Mouse (Mus musculus) G1E (cell line): ENCODE data around the gene Gabrg3.

Experiments
- CTCF ChIP-seq: IDR thresholded peaks from 2 replicates; pipeline ENCODE4 v1.5.1; 2012; ENCODE audit warnings: low read depth, low read length, inconsistent platforms, mixed read lengths
- GATA1 ChIP-seq: IDR thresholded peaks from 2 replicates; pipeline ENCODE4 v1.6.1; 2012; ENCODE audit warnings: borderline replicate concordance, low read length, inconsistent platforms, mixed read lengths
- GATA2 ChIP-seq: IDR thresholded peaks from 2 replicates; pipeline ENCODE4 v1.6.1; 2012; ENCODE audit warnings: low read depth, low read length, inconsistent platforms, borderline replicate concordance
- POLR2AphosphoS5 ChIP-seq: IDR thresholded peaks from 2 replicates; pipeline ENCODE4 v1.6.1; 2012; ENCODE audit warnings: low read depth, low read length, inconsistent platforms; ENCODE audit not compliant: insufficient replicate concordance
- TAL1 ChIP-seq: conservative IDR thresholded peaks from 2 replicates; pipeline ENCODE4 v1.6.1; 2012; ENCODE audit warnings: low read depth, low read length, inconsistent platforms, mixed read lengths

DNA sequence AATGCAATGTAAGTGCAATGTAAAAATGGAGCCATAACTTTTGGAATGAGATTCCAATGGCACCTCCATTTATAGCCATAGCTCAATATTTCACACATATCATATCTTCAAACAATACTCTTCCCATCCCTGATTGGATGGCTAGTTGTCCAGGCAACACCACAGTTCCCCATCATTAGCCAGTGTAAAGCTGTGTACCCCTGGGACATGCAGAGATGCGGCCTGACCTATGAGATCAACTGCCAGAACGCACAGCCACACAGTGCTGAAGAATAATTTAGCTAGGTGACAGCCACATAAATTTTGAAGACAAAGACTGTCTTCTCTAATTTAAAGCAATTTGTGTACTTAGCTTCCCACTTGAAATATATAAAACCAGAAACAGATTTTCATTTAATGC is 472.1 kb downstream of the Gabrg3 start:
- no peak for TF ChIP-seq CTCF
- TF ChIP-seq GATA1 = no peak
- no peak for TF ChIP-seq GATA2
- TF ChIP-seq POLR2AphosphoS5 = no peak
- no peak for TF ChIP-seq TAL1
